Mouse (Mus musculus) testis, postnatal 14 days (tissue): Measurements from ENCODE around the gene Col6a2.

Experiments used
- DNase-seq: peaks from one replicate; pipeline ENCODE4 v3.0.0; 2021; ENCODE audit warnings: low spot score

Col6a2 gene

GRCm38 (mm10) chr10:76548218-76548617 lies 75.2 kb downstream of the Col6a2 start:
- no peak for DNase-seq

DNA sequence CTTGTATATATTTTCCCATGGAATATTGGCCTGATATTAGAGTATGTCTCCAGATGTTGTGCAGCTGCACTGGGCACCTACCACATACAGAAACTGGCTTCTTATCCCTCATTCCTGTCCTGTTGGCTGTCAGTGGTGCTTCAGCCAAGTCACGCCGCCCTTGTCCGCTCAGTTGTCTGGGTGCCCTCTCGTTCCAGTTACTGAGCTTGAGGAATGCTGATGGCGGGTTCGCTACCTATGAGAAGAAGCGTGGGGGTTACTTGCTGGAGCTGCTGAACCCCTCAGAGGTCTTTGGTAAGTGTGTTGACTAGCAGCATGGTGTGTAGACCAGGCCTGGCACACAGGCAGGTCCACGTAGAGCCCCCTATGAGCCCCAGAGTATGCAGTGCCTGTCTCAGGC lies 76.9 kb downstream of the Col6a2 start:
- no peak for DNase-seq
